Mouse (Mus musculus) CH12F3 (cell line): ENCODE results near the gene Pip5k1b.

Experiments
- in situ Hi-C: fragments of 300-500 bp; cut with MboI; formaldehyde crosslinking; loops from 2 replicates; pipeline ENCODE4 v1.14.3; 2020; ENCODE audit warnings: low sequenced_read_pairs

The Pip5k1b gene

GRCm38 (mm10) chr19:24268531-24268930, 287.1 kb downstream of the Pip5k1b start:
- in situ Hi-C loops: no loop called here

GRCm38 (mm10) chr19:24266046-24266830, 289.4 kb downstream of the Pip5k1b start:
- in situ Hi-C loops: no loop called here

- in situ Hi-C loops: no loop called here
These were observed 290.7 kb downstream of the Pip5k1b start for GRCm38 (mm10) chr19:24264991-24265390.

- in situ Hi-C loops: no loop called here
These were observed 292.9 kb downstream of the Pip5k1b start for GRCm38 (mm10) chr19:24262736-24263135.

GRCm38 (mm10) chr19:24259390-24260351, 296.0 kb downstream of the Pip5k1b start:
- in situ Hi-C loops: no loop called here

GRCm38 (mm10) chr19:24258368-24258767, 297.3 kb downstream of the Pip5k1b start:
- in situ Hi-C loops: no loop called here

GRCm38 (mm10) chr19:24257962-24258361, 297.7 kb downstream of the Pip5k1b start:
- in situ Hi-C loops: no loop called here

GRCm38 (mm10) chr19:24253657-24254260, 301.9 kb downstream of the Pip5k1b start:
- in situ Hi-C loops: no loop called here

- in situ Hi-C loops: no loop called here
These were observed 303.8 kb downstream of the Pip5k1b start for GRCm38 (mm10) chr19:24251869-24252268.
